Mouse (Mus musculus) intestine, embryonic 16.5 days (tissue): ENCODE results near the gene Tpst1. TPM values are rescaled to one million over a fixed set of nuclear protein-coding genes. Genes with fewer than 3 reads are reported as not detected.
"Not testable (repeated sequence)": the region's sequence is repeated elsewhere in the genome, so short reads cannot be mapped to it uniquely, and the experiment has no call there.

Source experiments
- ATAC-seq: fragments of 200-750 bp; cut with Nextera tagmentation; 2 replicates; pipeline ENCODE4 v1.8.0; 2017; ENCODE audit warnings: moderate TSS enrichment, moderate library complexity
- H3K27ac ChIP-seq: fragments of 300-500 bp; sonication (generic); 2 replicates; pipeline ENCODE4 v1.5.1; 2014; ENCODE audit warnings: mild to moderate bottlenecking, low read length
- H3K27me3 ChIP-seq: fragments of 300-500 bp; sonication (generic); replicated peaks from 2 replicates; pipeline ENCODE4 v1.6.1; 2014; ENCODE audit warnings: low read length, control low read depth, mixed read lengths; ENCODE audit not compliant: control insufficient read depth, insufficient read depth
- H3K36me3 ChIP-seq: fragments of 300-500 bp; sonication (generic); 2 replicates; pipeline ENCODE4 v1.6.1; 2014; ENCODE audit warnings: low read length, control low read depth; ENCODE audit not compliant: control insufficient read depth, insufficient read depth
- H3K4me1 ChIP-seq: fragments of 300-500 bp; sonication (generic); 2 replicates; pipeline ENCODE4 v1.6.1; 2014; ENCODE audit warnings: low read length, control low read depth, mixed read lengths; ENCODE audit not compliant: control insufficient read depth, insufficient read depth
- H3K4me2 ChIP-seq: fragments of 300-500 bp; sonication (generic); 2 replicates; pipeline ENCODE4 v1.6.1; 2014; ENCODE audit warnings: low read depth, low read length, control low read depth
- H3K4me3 ChIP-seq: fragments of 300-500 bp; sonication (generic); 2 replicates; pipeline ENCODE4 v1.5.1; 2014; ENCODE audit warnings: mild to moderate bottlenecking, low read length
- H3K9ac ChIP-seq: fragments of 300-500 bp; sonication (generic); 2 replicates; pipeline ENCODE4 v1.6.1; 2014; ENCODE audit warnings: low read depth, low read length
- H3K9me3 ChIP-seq: fragments of 300-500 bp; sonication (generic); 2 replicates; pipeline ENCODE4 v1.6.1; 2016; ENCODE audit warnings: low read length, control low read depth; ENCODE audit not compliant: control insufficient read depth
- WGBS: fragments of 180-500 bp; shearing (Covaris S2); extraction: QIAGEN DNeasy Blood & Tissue Kit; methylation state at CpG from one replicate; pipeline ENCODE4 v1.1.7; 2014; 5-methylcytosine and 5-hydroxymethylcytosine counted together
- polyA plus RNA-seq: library from polyadenylated mRNA; unstranded; fragments of >200 nt; fragmentation: Nextera tagmentation; extraction: Ambion mirVana; gene quantifications from 2 replicates; pipeline ENCODE4 v1.2.1, GENCODE M21; 2015

The Tpst1 gene
- polyA plus RNA-seq = 46.4 and 51.7 TPM in 2 replicates

DNA sequence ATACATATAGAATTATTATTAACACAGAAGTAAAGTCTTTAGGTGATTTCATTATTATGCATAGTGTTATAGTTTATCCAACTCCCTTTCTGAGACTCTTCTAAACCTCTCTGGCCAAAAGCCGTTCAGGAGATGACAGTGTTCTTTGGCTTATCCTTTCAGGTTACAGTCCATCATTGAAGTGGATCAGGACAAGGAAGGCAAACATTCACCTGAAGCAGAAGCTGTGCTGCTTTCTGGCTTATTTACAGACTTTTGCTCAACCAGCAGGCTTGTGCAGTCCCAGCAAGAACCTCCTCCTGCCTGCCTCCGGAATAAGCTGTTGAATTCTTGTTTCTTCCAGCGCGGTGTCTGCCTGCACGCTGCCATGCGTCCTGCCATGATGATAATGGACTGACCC is at the start of gene Tpst1:
TSS of gene Tpst1 (plus strand) at position 301 of the 400 bp plus-strand sequence.
- no peak for ATAC-seq
- H3K4me3 ChIP-seq = no peak within 1 kb of the TSS
- H3K36me3 ChIP-seq = no peaks in the 10 kb centered on the region
- no peaks in the 10 kb centered on the region for H3K4me1 ChIP-seq
- WGBS = 87% methylated on average over 6 of the region's 6 CpGs
- no peaks in the 10 kb centered on the region for H3K9me3 ChIP-seq
- H3K4me2 ChIP-seq = no peak within 1 kb of the TSS
- H3K27ac ChIP-seq = no peak within 1 kb of the TSS
- H3K27me3 ChIP-seq = no peaks in the 10 kb centered on the region
- H3K9ac ChIP-seq = no peak within 1 kb of the TSS

DNA sequence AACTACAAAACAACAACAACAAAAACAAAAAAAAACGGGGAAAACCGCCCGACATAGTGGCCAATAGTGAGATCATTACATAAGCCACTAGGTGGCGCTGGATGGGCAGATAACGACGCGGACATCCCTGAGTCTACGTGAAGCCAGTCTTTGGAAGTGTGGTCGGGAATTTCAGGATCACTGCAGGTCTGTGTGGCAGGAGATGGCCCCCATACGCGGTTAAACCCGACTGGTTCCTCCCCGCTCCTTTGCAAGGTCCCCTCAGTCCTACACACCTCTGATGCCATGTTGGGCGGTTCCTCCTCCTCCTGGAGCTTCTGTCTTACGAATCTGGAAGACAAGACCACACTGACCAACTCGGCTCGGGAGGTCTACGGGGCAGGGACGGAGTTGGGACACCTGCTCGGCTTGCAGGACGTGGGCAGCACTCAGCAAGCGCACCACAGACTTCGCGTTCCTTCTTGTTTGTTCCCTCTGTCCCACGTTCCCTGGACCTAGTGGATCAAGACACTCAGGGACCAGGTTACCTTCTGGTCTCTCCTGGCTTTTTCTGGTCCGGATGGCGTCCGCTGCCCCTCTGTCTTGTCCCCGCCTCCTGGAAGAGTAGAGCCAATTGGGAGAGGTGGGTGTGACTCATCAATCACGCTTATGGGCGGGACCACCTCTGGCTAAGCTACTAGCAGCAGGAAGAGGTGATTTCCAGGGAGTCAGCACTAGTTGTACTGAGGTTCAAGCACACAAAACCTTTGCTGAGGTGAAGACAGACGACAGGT is 49.2 kb upstream of the Tpst1 start:
- peaks cover 6% of the 10 kb centered on the region; the same call in 1 of the 2 replicates for H3K4me1 ChIP-seq
- no peaks in the 10 kb centered on the region for H3K27me3 ChIP-seq
- peak overlapping the region; percentile 63 for H3K4me3 ChIP-seq
- ATAC-seq = peak; percentile 95
- under 1% methylated on average over 32 of the region's 32 CpGs for WGBS
- peak overlapping the region; percentile 62 for H3K4me2 ChIP-seq
- H3K27ac ChIP-seq = peak overlapping the region; percentile 73
- no peaks in the 10 kb centered on the region for H3K9me3 ChIP-seq
- peak overlapping the region; percentile 68 for H3K9ac ChIP-seq
- H3K36me3 ChIP-seq = no peaks in the 10 kb centered on the region

DNA sequence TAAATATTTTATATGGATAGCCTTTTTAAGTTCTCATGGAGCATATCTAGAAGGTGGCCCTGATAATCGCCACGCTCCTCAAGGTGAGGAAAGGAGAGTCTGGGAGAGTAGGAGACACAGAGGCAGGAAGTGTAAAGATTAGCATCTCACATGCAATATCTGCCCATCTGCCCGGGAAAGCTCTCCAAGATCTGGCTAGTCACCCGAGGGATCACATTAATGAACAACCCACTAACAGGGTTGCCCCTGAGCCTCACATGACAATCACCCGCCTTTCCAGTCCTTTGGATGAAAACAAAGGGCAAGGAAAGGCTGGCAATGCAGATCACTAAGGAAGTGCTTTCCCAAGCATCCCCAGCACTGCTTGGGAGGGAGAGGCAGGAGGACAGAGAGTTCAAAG is 46.0 kb upstream of the Tpst1 start:
- no peak overlapping the region for H3K4me2 ChIP-seq
- H3K27ac ChIP-seq = no peak overlapping the region
- ATAC-seq = no peak
- H3K27me3 ChIP-seq = no peaks in the 10 kb centered on the region
- H3K4me1 ChIP-seq = peaks cover 8% of the 10 kb centered on the region; the same call in 1 of the 2 replicates
- no peaks in the 10 kb centered on the region for H3K36me3 ChIP-seq
- H3K4me3 ChIP-seq = no peak overlapping the region
- 65% methylated on average over 5 of the region's 5 CpGs for WGBS
- H3K9ac ChIP-seq = no peak overlapping the region
- H3K9me3 ChIP-seq = no peaks in the 10 kb centered on the region

DNA sequence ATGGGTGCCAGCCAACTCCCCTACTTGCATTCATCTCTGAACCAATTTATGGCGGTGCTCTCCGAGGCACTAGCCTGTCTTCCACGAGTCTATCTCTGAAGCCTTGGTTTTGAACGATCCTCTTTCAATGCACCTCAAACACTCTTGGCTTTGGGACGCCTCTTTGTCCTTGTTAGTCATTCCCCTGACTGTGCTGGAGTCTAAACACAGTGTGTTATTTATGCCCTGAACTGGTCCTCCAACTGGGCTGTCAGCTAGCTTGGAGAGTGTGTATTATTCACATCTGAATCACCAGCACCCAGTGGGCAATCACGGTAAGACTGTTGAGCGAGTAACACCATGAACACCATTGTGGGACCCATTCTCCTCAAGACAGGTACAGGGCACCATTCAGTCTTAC is 45.4 kb upstream of the Tpst1 start:
- Histone ChIP-seq H3K4me2 (no peak overlapping the region), H3K4me1 (peaks cover 8% of the 10 kb centered on the region; the same call in 1 of the 2 replicates), H3K27me3 (no peaks in the 10 kb centered on the region), H3K9me3 (no peaks in the 10 kb centered on the region), H3K27ac (no peak overlapping the region), H3K9ac (no peak overlapping the region), H3K36me3 (no peaks in the 10 kb centered on the region), H3K4me3 (no peak overlapping the region)
- ATAC-seq = no peak
- WGBS = 83% methylated on average over 7 of the region's 7 CpGs

DNA sequence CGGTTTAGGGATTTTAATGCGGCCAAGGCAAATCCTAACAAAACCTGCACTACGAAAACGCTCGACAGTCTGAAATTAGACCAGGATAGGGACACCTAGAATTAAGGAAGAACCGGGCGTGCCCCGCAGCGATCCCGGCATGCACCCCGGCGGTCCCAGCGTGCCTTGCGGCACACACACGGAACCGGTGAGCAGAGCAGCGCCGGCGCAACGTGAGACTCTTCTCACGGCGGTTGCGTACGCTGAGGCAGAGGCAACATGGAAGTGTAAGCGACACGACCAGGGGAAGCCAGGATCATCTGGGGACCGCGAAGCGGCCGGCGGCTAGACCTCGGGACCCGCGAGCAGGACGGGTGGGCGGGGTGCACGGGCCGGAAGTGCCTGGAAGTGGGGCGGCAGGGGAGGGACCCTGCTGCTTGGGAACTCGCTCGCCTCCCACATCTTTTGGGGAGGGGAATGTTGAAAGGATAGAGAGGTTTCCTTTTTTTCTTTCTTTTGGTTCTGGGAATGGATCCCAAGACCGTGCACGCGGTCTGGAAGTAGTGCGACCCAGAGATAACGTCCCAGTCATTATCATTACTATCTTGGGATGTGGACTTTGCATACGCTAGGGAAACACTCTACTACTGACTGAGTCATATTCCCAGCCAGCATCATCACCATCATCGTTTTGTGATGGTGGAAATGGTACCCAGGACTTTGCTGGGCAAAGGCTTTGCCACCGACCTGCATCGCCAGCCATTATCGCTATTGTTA is 43.8 kb upstream of the Tpst1 start, which contains the start of the genes Asl and Crcp:
TSS of gene Asl (minus strand) at position 106 of the 756 bp plus-strand sequence.
TSS of gene Crcp (plus strand) at position 149 of the 756 bp plus-strand sequence.
- peaks cover 5% of the 10 kb centered on the region; the same call in 1 of the 2 replicates for H3K4me1 ChIP-seq
- H3K4me3 ChIP-seq = peak within 1 kb of the TSS; percentile 77
- H3K27ac ChIP-seq = peak within 1 kb of the TSS; percentile 90
- no peaks in the 10 kb centered on the region for H3K27me3 ChIP-seq
- peak within 1 kb of the TSS; percentile 88 for H3K9ac ChIP-seq
- WGBS = 2% methylated on average over 51 of the region's 51 CpGs
- peak; percentile 84 for ATAC-seq
- H3K9me3 ChIP-seq = no peaks in the 10 kb centered on the region
- no peaks in the 10 kb centered on the region for H3K36me3 ChIP-seq
- peak within 1 kb of the TSS; percentile 82 for H3K4me2 ChIP-seq

DNA sequence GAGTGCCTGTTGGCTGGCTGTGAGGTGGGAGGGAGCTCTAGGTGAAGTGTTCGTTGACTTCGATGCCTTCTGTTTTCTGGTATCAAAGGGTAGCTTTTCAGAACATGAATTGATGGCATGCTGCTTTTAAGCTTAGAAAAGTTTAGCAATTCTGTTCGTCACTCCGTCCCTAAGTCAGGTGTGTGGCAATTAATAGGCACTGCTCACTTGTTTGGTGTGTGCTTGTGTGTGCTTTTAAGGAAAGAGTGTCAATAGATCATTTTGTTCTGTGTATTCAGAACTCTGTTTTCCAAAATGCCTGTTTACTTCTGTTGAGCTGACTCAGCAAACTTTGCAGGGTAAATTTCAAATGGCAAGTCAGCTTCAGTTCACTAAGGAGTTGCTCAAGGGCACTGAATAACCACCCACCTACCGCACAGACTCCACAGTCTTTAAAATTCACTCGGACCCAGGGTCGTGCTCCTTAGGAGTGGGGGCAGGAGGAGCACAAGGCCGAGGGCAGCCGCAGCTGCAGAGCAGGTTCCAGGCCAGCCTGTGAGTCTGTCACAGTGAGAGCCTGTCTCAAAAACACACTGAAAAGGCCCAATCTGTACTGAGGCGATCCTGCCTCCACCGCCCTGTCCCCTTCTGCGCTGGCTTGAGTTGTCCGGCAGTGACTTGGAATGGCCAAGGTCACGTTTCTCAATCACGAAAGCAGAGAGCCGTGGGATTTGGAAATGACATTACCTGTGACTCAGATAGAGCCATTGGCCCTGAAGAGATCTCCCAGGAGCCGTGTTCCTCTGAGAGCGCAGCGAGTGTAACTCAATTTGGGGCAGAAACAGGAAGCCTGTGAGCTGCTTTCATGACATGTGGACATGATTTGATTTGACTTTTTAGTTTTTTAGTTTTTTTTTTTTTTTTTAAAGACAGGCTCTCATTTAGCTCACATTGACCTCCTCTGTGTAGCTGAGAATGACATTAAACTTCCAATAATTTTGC is 41.4 kb upstream of the Tpst1 start:
- Histone ChIP-seq H3K4me3 (no peak overlapping the region), H3K36me3 (no peaks in the 10 kb centered on the region), H3K27me3 (no peaks in the 10 kb centered on the region), H3K4me2 (no peak overlapping the region), H3K9ac (no peak overlapping the region), H3K9me3 (no peaks in the 10 kb centered on the region), H3K4me1 (peaks cover 5% of the 10 kb centered on the region; the same call in 1 of the 2 replicates), H3K27ac (no peak overlapping the region)
- WGBS = 91% methylated on average over 19 of the region's 19 CpGs
- ATAC-seq = no peak

DNA sequence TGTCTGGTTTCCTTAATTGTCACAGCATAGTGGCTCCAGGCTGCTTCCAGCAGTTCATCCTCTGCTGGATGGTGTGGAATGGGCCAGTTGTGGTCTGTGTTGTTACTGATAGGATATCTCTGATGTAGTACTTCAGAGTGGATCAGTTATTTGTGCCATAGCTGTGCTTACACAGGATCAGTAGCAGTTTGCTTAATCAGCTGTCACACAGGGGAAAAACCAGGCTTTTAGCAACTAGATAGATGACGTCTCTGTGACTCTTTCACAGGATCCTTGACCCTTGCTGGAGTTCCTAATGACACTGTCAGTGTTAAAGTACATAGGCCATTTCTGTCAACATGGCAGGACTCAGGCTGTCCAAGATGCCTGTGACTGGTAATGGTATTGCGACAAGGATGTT is 39.3 kb upstream of the Tpst1 start:
- Histone ChIP-seq H3K4me1 (peaks cover 5% of the 10 kb centered on the region; the same call in 1 of the 2 replicates), H3K36me3 (no peaks in the 10 kb centered on the region), H3K9me3 (no peaks in the 10 kb centered on the region), H3K27me3 (no peaks in the 10 kb centered on the region), H3K4me2 (no peak overlapping the region), H3K9ac (no peak overlapping the region), H3K4me3 (no peak overlapping the region), H3K27ac (no peak overlapping the region)
- 72% methylated on average over 2 of the region's 2 CpGs for WGBS
- ATAC-seq = no peak

DNA sequence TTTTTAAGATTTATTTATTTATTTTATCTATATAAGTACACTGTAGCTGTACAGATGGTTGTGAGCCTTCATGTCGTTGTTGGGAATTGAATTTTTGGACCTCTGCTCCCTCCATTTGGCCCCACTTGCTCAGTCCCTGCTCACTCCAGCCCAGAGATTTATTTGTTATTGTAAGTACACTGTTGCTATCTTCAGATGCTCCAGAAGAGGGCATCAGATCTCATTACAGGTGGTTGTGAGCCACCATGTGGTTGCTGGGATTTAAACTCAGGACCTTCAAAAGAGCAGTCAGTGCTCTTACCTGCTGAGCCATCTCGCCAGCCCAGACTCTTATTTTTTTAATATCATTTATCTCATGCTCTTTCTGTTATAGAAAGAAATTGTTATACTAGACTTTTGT is 36.8 kb upstream of the Tpst1 start:
- not testable (repeated sequence) for H3K36me3 ChIP-seq, H3K4me1 ChIP-seq, ATAC-seq, H3K27me3 ChIP-seq, H3K27ac ChIP-seq, H3K4me3 ChIP-seq, H3K4me2 ChIP-seq, H3K9ac ChIP-seq, H3K9me3 ChIP-seq
- 66% methylated on average over 2 of the region's 2 CpGs for WGBS
